Mouse (Mus musculus) C2C12 (cell line): Measurements from ENCODE around the gene Trdn.

ENCODE experiments used
- CEBPB ChIP-seq: IDR thresholded peaks from one replicate; pipeline ENCODE4 v1.6.1; 2011; ENCODE audit warnings: low read depth, mild to moderate bottlenecking, control low read depth, moderate library complexity
- CTCF ChIP-seq: IDR thresholded peaks from one replicate; pipeline ENCODE4 v1.5.1; 2011; ENCODE audit not compliant: control insufficient read depth, insufficient read depth, insufficient read length
- MAX ChIP-seq: IDR thresholded peaks from one replicate; pipeline ENCODE4 v1.6.1; 2011; ENCODE audit warnings: mild to moderate bottlenecking, control low read depth

DNA sequence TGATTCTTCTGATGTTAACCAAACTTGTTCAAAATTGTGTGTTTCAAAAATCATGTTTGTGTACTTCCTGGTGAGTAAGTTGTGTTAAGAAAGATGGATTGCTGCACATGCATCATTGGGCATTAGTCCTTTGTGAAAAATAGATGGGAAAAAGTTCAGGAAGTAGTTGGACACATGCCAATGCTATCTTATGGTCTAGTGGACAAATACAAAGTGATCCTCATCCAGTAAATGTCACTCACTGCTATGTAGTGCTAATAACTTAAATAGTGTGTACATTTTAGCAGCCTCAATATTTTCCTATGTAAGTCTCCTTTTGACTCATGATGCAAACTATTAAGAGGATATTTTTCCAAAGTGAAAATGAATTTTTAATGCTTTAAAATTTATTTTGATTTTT is 27.6 kb downstream of the Trdn start:
- TF ChIP-seq CEBPB (no peak), CTCF (no peak), MAX (no peak)
